Mouse (Mus musculus) hindbrain, embryonic 11.5 days (tissue): ENCODE measurements around the gene Vezf1. TPM values are rescaled to one million over a fixed set of nuclear protein-coding genes. Genes with fewer than 3 reads are reported as not detected.
"Not testable (repeated sequence)": the region's sequence is repeated elsewhere in the genome, so short reads cannot be mapped to it uniquely, and the experiment has no call there.

Source experiments
- ATAC-seq: fragments of 200-750 bp; cut with Nextera tagmentation; 2 replicates; pipeline ENCODE4 v1.8.0; 2017; ENCODE audit warnings: mild to moderate bottlenecking, moderate TSS enrichment, moderate library complexity; ENCODE audit not compliant: low FRiP score
- DNase-seq: peaks from one replicate; pipeline ENCODE4 v3.0.0-alpha.2; 2015; ENCODE audit warnings: low spot score
- H3K27ac ChIP-seq: fragments of 300-500 bp; sonication (generic); 2 replicates; pipeline ENCODE4 v1.5.1; 2014; ENCODE audit warnings: mild to moderate bottlenecking, low read depth, low read length
- H3K27me3 ChIP-seq: fragments of 300-500 bp; sonication (generic); 2 replicates; pipeline ENCODE4 v1.6.1; 2014; ENCODE audit warnings: mild to moderate bottlenecking, low read length, moderate library complexity, mixed read lengths; ENCODE audit not compliant: control insufficient read depth, insufficient read depth
- H3K36me3 ChIP-seq: fragments of 300-500 bp; sonication (generic); 2 replicates; pipeline ENCODE4 v1.6.1; 2014; ENCODE audit warnings: mild to moderate bottlenecking, low read length, moderate library complexity, mixed read lengths; ENCODE audit not compliant: control insufficient read depth, insufficient read depth
- H3K4me1 ChIP-seq: fragments of 300-500 bp; sonication (generic); replicated peaks from 2 replicates; pipeline ENCODE4 v1.6.1; 2014; ENCODE audit warnings: low read length, mixed read lengths; ENCODE audit not compliant: control insufficient read depth, insufficient read depth
- H3K4me2 ChIP-seq: fragments of 300-500 bp; sonication (generic); replicated peaks from 2 replicates; pipeline ENCODE4 v1.6.1; 2014; ENCODE audit warnings: mild to moderate bottlenecking, low read depth, low read length
- H3K4me3 ChIP-seq: fragments of 300-500 bp; sonication (generic); 2 replicates; pipeline ENCODE4 v1.5.1; 2014; ENCODE audit warnings: low read depth, low read length
- H3K9ac ChIP-seq: fragments of 300-500 bp; sonication (generic); 2 replicates; pipeline ENCODE4 v1.6.1; 2014; ENCODE audit warnings: low read depth, low read length
- H3K9me3 ChIP-seq: fragments of 300-500 bp; sonication (generic); 2 replicates; pipeline ENCODE4 v1.6.1; 2016; ENCODE audit warnings: low read length; ENCODE audit not compliant: control insufficient read depth
- WGBS: fragments of 180-500 bp; shearing (Covaris S2); extraction: QIAGEN DNeasy Blood & Tissue Kit; methylation state at CpG from one replicate; pipeline ENCODE4 v1.1.7; 2014; 5-methylcytosine and 5-hydroxymethylcytosine counted together
- polyA plus RNA-seq: library from polyadenylated mRNA; unstranded; fragments of >200 nt; fragmentation: Nextera tagmentation; extraction: Ambion mirVana; gene quantifications from 2 replicates; pipeline ENCODE4 v1.2.1, GENCODE M21; 2014

The Vezf1 gene
- polyA plus RNA-seq, 1 experiment from 2014 or later = 80.7 TPM

- Histone ChIP-seq H3K27me3 (no peaks in the 10 kb centered on the region), H3K4me3 (no peak overlapping the region), H3K9me3 (no peaks in the 10 kb centered on the region), H3K4me2 (no peak overlapping the region), H3K4me1 (no peaks in the 10 kb centered on the region), H3K27ac (no peak overlapping the region), H3K9ac (no peak overlapping the region), H3K36me3 (no peaks in the 10 kb centered on the region)
- DNase-seq (no peak), ATAC-seq (no peak)
- 92% methylated on average over 10 of the region's 10 CpGs for WGBS
Observed at GRCm38 (mm10) chr11:88036761-88037251, 31.3 kb upstream of the Vezf1 start.

DNA sequence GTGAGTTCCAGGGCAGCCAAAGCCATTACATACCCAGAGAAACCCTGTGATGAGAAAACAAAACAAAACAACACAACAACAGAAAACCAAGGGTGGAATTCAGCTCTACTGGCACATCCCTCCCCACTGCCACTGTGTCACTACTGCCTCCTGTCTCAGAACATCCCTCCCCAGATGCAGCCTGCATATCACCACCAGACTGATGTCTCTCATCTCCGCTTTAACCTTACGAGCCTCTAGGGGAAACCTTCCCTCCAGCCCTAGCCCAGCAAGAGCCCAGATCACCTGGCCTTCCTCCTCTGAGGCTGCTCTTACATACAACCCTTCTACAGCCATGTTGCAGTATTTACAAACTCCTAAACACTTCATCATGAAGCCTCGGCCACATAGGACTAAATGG, 30.7 kb upstream of the Vezf1 start:
- Histone ChIP-seq H3K4me1 (no peaks in the 10 kb centered on the region), H3K27ac (no peak overlapping the region), H3K4me3 (no peak overlapping the region), H3K9ac (no peak overlapping the region), H3K4me2 (no peak overlapping the region), H3K27me3 (no peaks in the 10 kb centered on the region), H3K36me3 (no peaks in the 10 kb centered on the region), H3K9me3 (no peaks in the 10 kb centered on the region)
- ATAC-seq (no peak), DNase-seq (no peak)
- 81% methylated on average over 3 of the region's 3 CpGs for WGBS

- Histone ChIP-seq H3K4me1 (no peaks in the 10 kb centered on the region), H3K9ac (no peak overlapping the region), H3K4me3 (no peak overlapping the region), H3K27ac (no peak overlapping the region), H3K9me3 (no peaks in the 10 kb centered on the region), H3K4me2 (no peak overlapping the region), H3K27me3 (no peaks in the 10 kb centered on the region), H3K36me3 (no peaks in the 10 kb centered on the region)
- no peak for DNase-seq
- ATAC-seq = no peak
- WGBS = 96% methylated on average over 1 of the region's 1 CpGs
Observed at GRCm38 (mm10) chr11:88039066-88039465, 29.0 kb upstream of the Vezf1 start.

GRCm38 (mm10) chr11:88044314-88044713, 23.8 kb upstream of the Vezf1 start:
- Histone ChIP-seq H3K4me1 (no peaks in the 10 kb centered on the region), H3K4me3 (no peak overlapping the region), H3K36me3 (peaks cover under 1% of the 10 kb centered on the region; the same call in 1 of the 2 replicates), H3K9me3 (no peaks in the 10 kb centered on the region), H3K27me3 (no peaks in the 10 kb centered on the region), H3K4me2 (no peak overlapping the region), H3K9ac (no peak overlapping the region), H3K27ac (no peak overlapping the region)
- DNase-seq (no peak), ATAC-seq (no peak)

DNA sequence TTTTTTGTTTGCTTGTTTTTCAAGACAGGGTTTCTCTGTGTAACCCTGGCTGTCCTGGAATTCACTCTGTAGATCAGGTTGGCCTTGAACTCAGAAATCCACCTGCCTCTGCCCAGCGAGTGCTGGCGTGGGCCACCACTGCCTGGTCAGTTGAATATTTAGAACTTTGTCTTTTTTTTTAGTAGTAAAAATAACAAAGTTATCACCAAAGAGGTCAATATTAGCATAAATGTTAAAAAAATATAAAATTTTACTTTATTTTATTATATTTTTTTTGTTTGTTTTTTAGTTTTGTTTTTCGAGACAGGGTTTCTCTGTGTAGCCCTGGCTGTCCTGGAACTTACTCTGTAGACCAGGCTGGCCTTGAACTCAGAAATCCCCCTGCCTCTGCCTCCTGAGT, 22.9 kb upstream of the Vezf1 start:
- H3K4me2 ChIP-seq, H3K9me3 ChIP-seq, H3K4me1 ChIP-seq, H3K27ac ChIP-seq, H3K9ac ChIP-seq, H3K27me3 ChIP-seq, H3K36me3 ChIP-seq, ATAC-seq, H3K4me3 ChIP-seq, DNase-seq: not testable (repeated sequence)
- WGBS = 93% methylated on average over 3 of the region's 3 CpGs

GRCm38 (mm10) chr11:88045878-88046277, 22.2 kb upstream of the Vezf1 start:
- no peak overlapping the region for H3K9ac ChIP-seq
- DNase-seq (no peak), ATAC-seq (no peak)
- no peak overlapping the region for H3K4me3 ChIP-seq
- 87% methylated on average over 4 of the region's 4 CpGs for WGBS
- no peak overlapping the region for H3K27ac ChIP-seq
- H3K9me3 ChIP-seq = no peaks in the 10 kb centered on the region
- H3K4me2 ChIP-seq = peak overlapping the region; percentile 41; the same call in 1 of the 2 replicates
- no peaks in the 10 kb centered on the region for H3K27me3 ChIP-seq
- peaks cover 3% of the 10 kb centered on the region; the same call in 1 of the 2 replicates for H3K36me3 ChIP-seq
- no peaks in the 10 kb centered on the region for H3K4me1 ChIP-seq

DNA sequence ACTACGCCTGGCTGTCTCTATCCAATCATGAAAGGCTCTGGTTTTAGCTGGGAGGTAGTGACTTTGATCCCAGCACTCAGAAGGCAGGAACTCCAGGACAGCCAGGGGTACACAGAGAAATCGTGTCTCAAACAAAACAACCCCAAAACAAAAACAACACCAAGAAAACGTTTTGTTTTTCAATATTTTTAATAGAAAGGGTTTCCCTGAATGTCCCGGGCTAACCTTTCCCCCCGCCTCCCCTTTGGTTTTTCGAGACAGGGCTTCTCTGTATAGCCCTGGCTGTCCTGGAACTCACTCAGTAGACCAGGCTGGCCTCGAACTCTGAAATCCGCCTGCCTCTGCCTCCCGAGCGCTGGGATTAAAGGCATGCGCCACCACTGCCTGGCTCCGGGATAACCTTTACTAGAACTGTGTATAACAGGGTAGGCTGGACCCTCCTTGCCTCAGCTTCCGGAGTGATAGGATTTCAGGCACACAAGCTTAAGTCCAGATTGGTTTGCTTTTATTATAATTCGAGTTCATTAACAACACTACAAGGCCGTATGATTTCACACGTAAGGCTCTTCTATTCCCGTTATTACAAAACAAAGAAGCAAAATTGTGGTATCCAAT, 21.6 kb upstream of the Vezf1 start:
- DNase-seq (peak; percentile 31), ATAC-seq (no peak)
- no peaks in the 10 kb centered on the region for H3K4me1 ChIP-seq
- no peaks in the 10 kb centered on the region for H3K9me3 ChIP-seq
- peak overlapping the region; percentile 99 for H3K9ac ChIP-seq
- peaks cover 3% of the 10 kb centered on the region; the same call in 1 of the 2 replicates for H3K36me3 ChIP-seq
- H3K27ac ChIP-seq = no peak overlapping the region
- no peaks in the 10 kb centered on the region for H3K27me3 ChIP-seq
- H3K4me3 ChIP-seq = peak overlapping the region; percentile 92
- H3K4me2 ChIP-seq = peak overlapping the region; percentile 41
- WGBS = 68% methylated on average over 17 of the region's 17 CpGs

- H3K4me2 ChIP-seq = peak within 1 kb of the TSS; percentile 84
- peak within 1 kb of the TSS; percentile 96 for H3K27ac ChIP-seq
- no peaks in the 10 kb centered on the region for H3K27me3 ChIP-seq
- H3K4me3 ChIP-seq = peak within 1 kb of the TSS; percentile 92
- under 1% methylated on average over 60 of the region's 60 CpGs for WGBS
- H3K9me3 ChIP-seq = no peaks in the 10 kb centered on the region
- ATAC-seq (peak; percentile 88), DNase-seq (peak; percentile 100)
- H3K4me1 ChIP-seq = no peaks in the 10 kb centered on the region
- H3K9ac ChIP-seq = peak within 1 kb of the TSS; percentile 99
- H3K36me3 ChIP-seq = peaks cover 3% of the 10 kb centered on the region; the same call in 1 of the 2 replicates
Observed at GRCm38 (mm10) chr11:88046944-88047794, 20.9 kb upstream of the Vezf1 start, which contains the start of gene Srsf1. Srsf1 (plus strand) TSS chr11:88047373.
